Mouse (Mus musculus) brain, embryonic 14.5 days (tissue): ENCODE results near the gene Ccdc9.

ENCODE experiments used
- CTCF ChIP-seq: fragments of 200-500 bp; IDR thresholded peaks from 2 replicates; pipeline ENCODE4 v1.5.1; 2012; ENCODE audit warnings: inconsistent platforms, mild to moderate bottlenecking, moderate library complexity, borderline replicate concordance; ENCODE audit not compliant: insufficient read depth, insufficient read length; ENCODE audit errors: extremely low read depth
- POLR2A ChIP-seq: fragments of 200-500 bp; IDR thresholded peaks from 2 replicates; pipeline ENCODE4 v1.6.1; 2012; ENCODE audit warnings: mild to moderate bottlenecking, inconsistent platforms, borderline replicate concordance; ENCODE audit not compliant: poor library complexity, insufficient read depth, insufficient read length, severe bottlenecking; ENCODE audit errors: extremely low read depth

GRCm38 (mm10) chr7:16294346-16294745 is 7.8 kb upstream of the Ccdc9 start:
- TF ChIP-seq CTCF (peak; percentile 46; the same call in 1 of the 2 replicates), POLR2A (no peak)
